Mouse (Mus musculus) liver, embryonic 13.5 days (tissue): Measurements from ENCODE around the gene Myl3. TPM values are rescaled to one million over a fixed set of nuclear protein-coding genes. Genes with fewer than 3 reads are reported as not detected.

ENCODE experiments used
- ATAC-seq: fragments of 200-750 bp; cut with Nextera tagmentation; 2 replicates; pipeline ENCODE4 v1.8.0; 2017; ENCODE audit warnings: low read depth, mild to moderate bottlenecking, moderate number of reproducible peaks, moderate library complexity
- DNase-seq: peaks from one replicate; pipeline ENCODE4 v3.0.0; 2022
- H3K27ac ChIP-seq: fragments of 300-500 bp; sonication (generic); 2 replicates; pipeline ENCODE4 v1.5.1; 2015; ENCODE audit warnings: moderate library complexity, mild to moderate bottlenecking, inconsistent platforms
- H3K27me3 ChIP-seq: fragments of 300-500 bp; sonication (generic); 2 replicates; pipeline ENCODE4 v1.6.1; 2015; ENCODE audit warnings: mild to moderate bottlenecking, inconsistent platforms
- H3K36me3 ChIP-seq: fragments of 300-500 bp; sonication (generic); 2 replicates; pipeline ENCODE4 v1.6.1; 2015; ENCODE audit warnings: mild to moderate bottlenecking, inconsistent platforms
- H3K4me1 ChIP-seq: fragments of 300-500 bp; sonication (generic); replicated peaks from 2 replicates; pipeline ENCODE4 v1.6.1; 2015; ENCODE audit warnings: inconsistent platforms
- H3K4me2 ChIP-seq: fragments of 300-500 bp; sonication (generic); 2 replicates; pipeline ENCODE4 v1.6.1; 2015; ENCODE audit warnings: inconsistent platforms, mild to moderate bottlenecking, moderate library complexity
- H3K4me3 ChIP-seq: fragments of 300-500 bp; sonication (generic); replicated peaks from 2 replicates; pipeline ENCODE4 v1.5.1; 2015; ENCODE audit warnings: mild to moderate bottlenecking, inconsistent platforms
- H3K9ac ChIP-seq: fragments of 300-500 bp; sonication (generic); 2 replicates; pipeline ENCODE4 v1.6.1; 2015; ENCODE audit warnings: mild to moderate bottlenecking, inconsistent platforms
- H3K9me3 ChIP-seq: fragments of 300-500 bp; sonication (generic); replicated peaks from 2 replicates; pipeline ENCODE4 v1.6.1; 2016; ENCODE audit warnings: inconsistent platforms
- WGBS: fragments of 180-500 bp; shearing (Covaris S2); methylation state at CpG from one replicate; pipeline ENCODE4 v1.1.7; 2015; ENCODE audit not compliant: insufficient replicate concordance; 5-methylcytosine and 5-hydroxymethylcytosine counted together
- polyA plus RNA-seq: library from polyadenylated mRNA; unstranded; fragments of >200 nt; fragmentation: Nextera tagmentation; extraction: Ambion mirVana; gene quantifications from 2 replicates; pipeline ENCODE4 v1.2.1, GENCODE M21; 2015

The Myl3 gene
- polyA plus RNA-seq, 1 experiment from 2014 or later: 0.56 TPM

DNA sequence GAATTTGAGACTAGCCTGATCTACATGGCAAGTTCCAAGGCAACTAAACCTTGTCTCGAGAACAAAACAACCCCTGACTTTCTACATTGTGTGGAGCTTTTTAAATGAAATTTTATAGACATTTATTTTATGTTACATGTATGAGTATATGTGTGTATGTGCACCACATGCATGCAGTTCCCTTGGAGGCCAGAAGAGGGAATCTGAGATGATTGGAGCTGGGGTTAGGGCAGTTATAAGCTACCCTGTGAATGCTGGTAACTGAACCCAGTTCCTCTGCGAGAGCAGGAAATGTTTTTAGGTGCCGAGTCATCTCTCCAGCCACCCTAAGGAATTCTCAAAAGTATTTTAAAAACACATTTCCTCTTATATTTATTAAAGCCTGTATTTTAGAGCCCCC lies 46.5 kb downstream of the Myl3 start:
- H3K4me1 ChIP-seq: no peaks in the 10 kb centered on the region
- H3K4me3 ChIP-seq: no peak overlapping the region
- H3K36me3 ChIP-seq: no peaks in the 10 kb centered on the region
- ATAC-seq (no peak), DNase-seq (no peak)
- no peak overlapping the region for H3K9ac ChIP-seq
- 69% methylated on average over 3 of the region's 3 CpGs for WGBS
- no peaks in the 10 kb centered on the region for H3K27me3 ChIP-seq
- no peaks in the 10 kb centered on the region for H3K9me3 ChIP-seq
- no peak overlapping the region for H3K27ac ChIP-seq
- H3K4me2 ChIP-seq: no peak overlapping the region

DNA sequence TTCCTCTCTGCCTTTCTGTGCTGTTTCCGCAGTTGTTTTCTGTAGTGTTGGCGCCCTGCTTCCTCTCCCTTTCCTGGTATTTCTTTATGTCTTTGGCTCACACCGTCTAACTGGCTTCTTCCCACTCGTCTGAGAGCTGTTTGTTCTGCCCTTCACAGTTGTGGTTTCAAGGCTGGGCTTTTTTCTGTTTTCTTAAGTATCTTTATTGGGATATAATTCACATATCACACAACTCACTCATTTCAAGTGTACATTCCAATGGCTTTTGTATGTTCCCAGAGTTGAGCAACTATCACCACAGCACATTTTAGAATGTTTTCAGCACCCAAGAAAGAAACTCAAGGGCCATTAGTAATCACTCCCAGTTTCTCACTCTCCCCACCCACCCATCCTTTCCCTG lies 48.8 kb downstream of the Myl3 start:
- Histone ChIP-seq H3K4me3 (no peak overlapping the region), H3K27ac (no peak overlapping the region), H3K9ac (no peak overlapping the region), H3K4me1 (no peaks in the 10 kb centered on the region), H3K36me3 (no peaks in the 10 kb centered on the region), H3K4me2 (no peak overlapping the region), H3K9me3 (no peaks in the 10 kb centered on the region), H3K27me3 (no peaks in the 10 kb centered on the region)
- DNase-seq (no peak), ATAC-seq (no peak)
- WGBS: 54% methylated on average over 4 of the region's 4 CpGs

DNA sequence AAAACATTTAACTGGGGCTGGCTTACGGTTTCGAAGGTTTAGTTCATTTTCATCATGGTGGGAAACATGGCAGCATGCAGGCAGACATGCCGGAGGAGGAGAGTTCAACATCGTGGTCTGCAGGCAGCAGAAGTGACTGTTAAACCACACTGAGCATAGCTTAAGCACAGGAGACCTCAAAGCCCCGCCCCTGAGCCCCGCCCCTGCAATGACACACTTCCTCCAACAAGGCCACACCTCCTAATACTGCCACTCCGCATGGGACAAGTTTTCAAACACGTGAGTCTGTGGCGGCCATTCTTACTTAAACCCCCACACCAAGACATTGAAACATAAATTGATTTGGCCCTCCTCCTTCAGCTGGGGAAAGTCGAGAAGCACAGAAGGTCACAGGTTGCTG lies 55.4 kb downstream of the Myl3 start:
- ATAC-seq: no peak
- WGBS: 48% methylated on average over 10 of the region's 10 CpGs
- H3K4me1 ChIP-seq: no peaks in the 10 kb centered on the region

DNA sequence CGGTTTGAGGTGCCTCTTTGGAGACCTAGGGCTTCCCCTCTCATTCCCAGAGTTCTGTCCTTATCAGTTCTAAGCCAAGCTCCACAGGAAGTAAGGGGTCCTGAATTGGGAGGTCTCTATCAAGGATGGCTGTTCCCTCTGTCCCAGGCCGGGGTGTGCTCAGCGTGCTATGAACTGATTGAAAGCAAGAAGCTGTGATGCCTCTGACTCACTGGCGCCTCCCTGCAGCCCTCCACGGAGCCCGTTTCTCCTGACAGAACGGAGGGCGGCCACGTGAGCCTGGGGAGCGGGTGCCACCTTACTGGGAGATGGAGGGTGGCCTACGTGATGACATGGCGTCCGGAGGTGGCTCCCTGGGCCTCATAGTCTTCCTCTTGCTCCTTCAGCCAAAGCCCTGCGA lies 56.2 kb downstream of the Myl3 start, which contains the start of gene Prss42:
Gene Prss42 (plus strand): TSS at position 301 of the 400 bp plus-strand sequence.
- ATAC-seq: no peak
- Histone ChIP-seq H3K4me3 (no peak within 1 kb of the TSS), H3K4me1 (no peaks in the 10 kb centered on the region), H3K27ac (no peak within 1 kb of the TSS), H3K9me3 (no peaks in the 10 kb centered on the region), H3K4me2 (no peak within 1 kb of the TSS), H3K27me3 (no peaks in the 10 kb centered on the region), H3K9ac (no peak within 1 kb of the TSS), H3K36me3 (no peaks in the 10 kb centered on the region)
- DNase-seq: no peak
- WGBS: 78% methylated on average over 14 of the region's 14 CpGs

More for the DNA sequence above, 55.4 kb downstream of the Myl3 start:
- no peaks in the 10 kb centered on the region for H3K36me3 ChIP-seq
- DNase-seq: no peak
- no peaks in the 10 kb centered on the region for H3K27me3 ChIP-seq
- H3K4me3 ChIP-seq: no peak overlapping the region
- no peak overlapping the region for H3K9ac ChIP-seq
- H3K27ac ChIP-seq: no peak overlapping the region
- H3K4me2 ChIP-seq: no peak overlapping the region
- H3K9me3 ChIP-seq: no peaks in the 10 kb centered on the region

DNA sequence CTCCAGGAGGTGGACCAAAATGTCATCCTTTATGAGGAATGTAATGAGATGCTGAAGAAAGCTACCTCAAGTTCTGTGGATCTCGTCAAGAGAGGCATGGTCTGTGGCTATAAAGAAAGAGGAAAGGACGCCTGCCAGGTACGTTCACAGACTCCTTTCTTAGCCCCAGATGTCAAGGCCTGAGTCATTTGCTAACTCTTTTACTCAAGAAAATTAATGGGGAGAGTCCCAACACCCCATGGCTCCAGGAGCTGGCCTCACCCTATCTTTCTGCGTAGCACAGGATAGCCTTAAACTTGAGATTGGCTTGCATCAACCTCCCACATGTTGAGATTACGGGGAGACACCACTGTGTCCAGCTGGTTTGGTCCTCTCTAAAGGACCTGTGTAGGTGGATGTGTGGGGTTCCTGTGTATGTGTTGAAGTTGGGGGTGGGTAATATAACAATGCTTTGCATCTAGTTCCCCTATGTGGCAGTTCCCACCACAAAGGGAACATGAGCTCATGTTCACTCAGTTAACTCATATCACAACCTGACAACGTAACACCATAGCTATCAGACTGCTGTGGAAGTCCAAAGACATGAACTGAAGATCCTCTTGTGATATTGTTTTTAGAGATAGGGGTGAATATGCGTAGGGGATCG lies 59.3 kb downstream of the Myl3 start:
- Histone ChIP-seq H3K4me1 (no peaks in the 10 kb centered on the region), H3K9me3 (no peaks in the 10 kb centered on the region), H3K27me3 (no peaks in the 10 kb centered on the region), H3K36me3 (no peaks in the 10 kb centered on the region), H3K4me3 (no peak overlapping the region), H3K4me2 (no peak overlapping the region), H3K9ac (no peak overlapping the region), H3K27ac (no peak overlapping the region)
- 63% methylated on average over 8 of the region's 8 CpGs for WGBS
- ATAC-seq (no peak), DNase-seq (no peak)

DNA sequence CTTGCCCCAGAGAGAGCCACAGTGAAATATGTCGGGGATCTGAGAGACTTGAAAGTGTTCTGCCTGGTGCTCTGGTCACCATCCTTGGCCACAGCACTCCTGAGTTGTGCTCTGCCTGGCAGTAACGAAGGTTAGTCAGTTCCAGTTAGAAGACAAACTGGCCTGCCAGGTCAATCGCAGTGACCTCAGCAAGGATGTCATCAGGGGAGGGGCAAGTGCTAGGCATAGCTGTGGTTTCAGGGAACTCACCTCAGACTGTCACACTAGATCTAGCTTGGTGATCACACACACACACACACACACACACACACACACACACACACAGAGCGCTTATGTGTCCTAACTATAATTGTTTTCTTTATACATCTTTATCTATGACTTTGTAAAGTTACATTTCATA lies 61.6 kb downstream of the Myl3 start:
- Histone ChIP-seq H3K4me3 (no peak overlapping the region), H3K9me3 (no peaks in the 10 kb centered on the region), H3K4me1 (no peaks in the 10 kb centered on the region), H3K9ac (no peak overlapping the region), H3K36me3 (no peaks in the 10 kb centered on the region), H3K27ac (no peak overlapping the region), H3K27me3 (no peaks in the 10 kb centered on the region), H3K4me2 (no peak overlapping the region)
- 53% methylated on average over 4 of the region's 4 CpGs for WGBS
- ATAC-seq: no peak
- DNase-seq: no peak

DNA sequence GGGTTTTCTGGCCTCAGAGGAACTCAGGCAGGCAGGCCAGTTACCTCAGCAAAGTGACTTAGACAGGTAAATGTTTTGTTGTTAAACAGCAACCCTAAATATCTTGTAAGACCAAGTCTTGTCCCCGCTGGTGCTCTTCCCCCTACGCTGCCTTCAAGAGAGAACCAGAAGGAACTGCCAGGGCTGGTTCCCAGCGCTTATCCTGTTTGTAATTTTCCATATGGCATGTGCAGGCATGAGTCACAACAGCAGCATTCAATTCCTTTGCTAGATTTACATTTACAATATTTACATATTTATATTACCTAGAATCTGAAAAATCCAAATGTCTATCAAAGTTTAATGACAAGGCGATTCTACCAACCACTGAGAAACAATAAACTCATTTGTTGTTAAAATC lies 68.4 kb downstream of the Myl3 start:
- Histone ChIP-seq H3K4me1 (no peaks in the 10 kb centered on the region), H3K9ac (no peak overlapping the region), H3K4me2 (no peak overlapping the region), H3K27ac (no peak overlapping the region), H3K27me3 (no peaks in the 10 kb centered on the region), H3K36me3 (no peaks in the 10 kb centered on the region), H3K9me3 (no peaks in the 10 kb centered on the region), H3K4me3 (no peak overlapping the region)
- 64% methylated on average over 4 of the region's 4 CpGs for WGBS
- DNase-seq (no peak), ATAC-seq (no peak)

DNA sequence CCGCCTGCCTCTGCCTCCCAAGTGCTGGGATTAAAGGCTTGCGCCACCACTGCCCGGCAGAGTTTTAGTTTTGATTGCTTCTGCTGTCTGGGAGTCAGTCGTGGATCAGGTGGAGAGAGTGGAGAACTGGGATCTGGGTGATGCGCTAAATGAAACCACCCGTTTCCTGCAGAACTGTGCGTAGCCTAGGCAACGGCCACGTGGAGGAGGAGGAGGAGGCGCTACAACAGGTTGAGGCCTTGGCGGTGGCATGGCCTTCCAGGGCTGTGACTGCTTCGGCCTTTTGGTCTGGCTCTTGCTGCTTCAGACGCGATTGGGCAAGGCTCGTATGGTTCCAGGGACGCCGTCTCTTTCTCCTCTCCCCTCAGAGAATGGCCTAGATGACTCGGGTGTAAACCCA lies 72.1 kb downstream of the Myl3 start, which contains the start of gene Prss44:
Gene Prss44 (plus strand): TSS at position 206 of the 400 bp plus-strand sequence.
- ATAC-seq (no peak), DNase-seq (no peak)
- Histone ChIP-seq H3K27ac (no peak within 1 kb of the TSS), H3K4me1 (no peaks in the 10 kb centered on the region), H3K9me3 (no peaks in the 10 kb centered on the region), H3K4me2 (no peak within 1 kb of the TSS), H3K36me3 (no peaks in the 10 kb centered on the region), H3K9ac (no peak within 1 kb of the TSS), H3K4me3 (no peak within 1 kb of the TSS), H3K27me3 (peaks cover 5% of the 10 kb centered on the region; the same call in 1 of the 2 replicates)
- WGBS: 47% methylated on average over 18 of the region's 18 CpGs

Other genes with a start within 250 kb of the Myl3 start
- gene Setd2, start 209.3 kb upstream of the Myl3 start, polyA plus RNA-seq: 11.4 and 13.4 TPM in 2 replicates
- gene Nradd, start 117.4 kb upstream of the Myl3 start, polyA plus RNA-seq: 2.7 and 2.8 TPM in 2 replicates
- 1.6 and 2.1 TPM in 2 replicates for gene Nbeal2, start 87.7 kb upstream of the Myl3 start, polyA plus RNA-seq
- gene Ccdc12, start 85.4 kb upstream of the Myl3 start, polyA plus RNA-seq: 84.4 and 86.3 TPM in 2 replicates
- 4.7 and 5.8 TPM in 2 replicates for gene Pth1r, start 5.3 kb downstream of the Myl3 start, polyA plus RNA-seq
- gene Prss42, start 56.3 kb downstream of the Myl3 start, polyA plus RNA-seq: not detected in 2 replicates
- gene Prss44, start 72.1 kb downstream of the Myl3 start, polyA plus RNA-seq: not detected in 2 replicates
- not detected in 2 replicates for gene Prss43, start 84.8 kb downstream of the Myl3 start, polyA plus RNA-seq
- gene Prss45, start 92.7 kb downstream of the Myl3 start, polyA plus RNA-seq: not detected in 2 replicates
- not detected in 2 replicates for gene Prss46, start 102.6 kb downstream of the Myl3 start, polyA plus RNA-seq
- 16.6 and 21.0 TPM in 2 replicates for gene Prss50, start 116.1 kb downstream of the Myl3 start, polyA plus RNA-seq
- gene Als2cl, start 138.0 kb downstream of the Myl3 start, polyA plus RNA-seq: 1.6 and 1.7 TPM in 2 replicates
- 1.3 and 1.6 TPM in 2 replicates for gene Tmie, start 138.3 kb downstream of the Myl3 start, polyA plus RNA-seq
- gene Fam240a, start 175.0 kb downstream of the Myl3 start, polyA plus RNA-seq: not detected in 2 replicates
- not detected in 2 replicates for gene Tdgf1, start 204.3 kb downstream of the Myl3 start, polyA plus RNA-seq
- 0.29 and 0.49 TPM in 2 replicates for gene Lrrc2, start 209.7 kb downstream of the Myl3 start, polyA plus RNA-seq
- 7.1 and 12.1 TPM in 2 replicates for gene Rtp3, start 248.7 kb downstream of the Myl3 start, polyA plus RNA-seq